Mouse (Mus musculus) central nervous system, embryonic 11.5 days (tissue): Measurements from ENCODE around the gene Mvp. TPM values are rescaled to one million over a fixed set of nuclear protein-coding genes. Genes with fewer than 3 reads are reported as not detected.

Source experiments
- polyA plus RNA-seq: library from polyadenylated mRNA; depleted of rRNA; stranded (reverse); fragments of >200 nt; gene quantifications from 2 replicates; pipeline ENCODE4 v1.2.3, GENCODE M21; 2012; rRNA removed

Mvp gene
- 4.1 and 6.1 TPM in 2 replicates for polyA plus RNA-seq

DNA sequence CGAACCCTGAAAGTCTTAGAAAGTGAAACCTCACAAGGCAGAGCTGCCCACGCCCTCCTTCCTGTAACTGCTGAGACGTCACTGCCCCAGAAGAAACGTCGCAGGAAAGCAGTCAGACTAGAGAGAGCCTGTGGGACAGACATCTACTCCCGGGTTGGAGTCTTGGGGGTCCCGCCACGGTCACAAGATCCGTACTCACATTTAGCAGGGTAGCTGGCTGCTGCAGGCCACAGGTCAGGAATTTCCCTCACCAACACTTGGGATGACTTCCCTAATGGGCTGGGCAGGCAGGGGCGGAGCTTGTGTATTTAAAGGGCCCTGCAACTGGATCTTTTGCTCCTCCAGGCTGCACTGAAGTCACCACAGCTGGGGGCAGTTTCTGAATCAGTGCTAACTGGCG is at the start of gene Mvp:
Mvp (minus strand) TSS at position 302 of the 400 bp plus-strand sequence.

DNA sequence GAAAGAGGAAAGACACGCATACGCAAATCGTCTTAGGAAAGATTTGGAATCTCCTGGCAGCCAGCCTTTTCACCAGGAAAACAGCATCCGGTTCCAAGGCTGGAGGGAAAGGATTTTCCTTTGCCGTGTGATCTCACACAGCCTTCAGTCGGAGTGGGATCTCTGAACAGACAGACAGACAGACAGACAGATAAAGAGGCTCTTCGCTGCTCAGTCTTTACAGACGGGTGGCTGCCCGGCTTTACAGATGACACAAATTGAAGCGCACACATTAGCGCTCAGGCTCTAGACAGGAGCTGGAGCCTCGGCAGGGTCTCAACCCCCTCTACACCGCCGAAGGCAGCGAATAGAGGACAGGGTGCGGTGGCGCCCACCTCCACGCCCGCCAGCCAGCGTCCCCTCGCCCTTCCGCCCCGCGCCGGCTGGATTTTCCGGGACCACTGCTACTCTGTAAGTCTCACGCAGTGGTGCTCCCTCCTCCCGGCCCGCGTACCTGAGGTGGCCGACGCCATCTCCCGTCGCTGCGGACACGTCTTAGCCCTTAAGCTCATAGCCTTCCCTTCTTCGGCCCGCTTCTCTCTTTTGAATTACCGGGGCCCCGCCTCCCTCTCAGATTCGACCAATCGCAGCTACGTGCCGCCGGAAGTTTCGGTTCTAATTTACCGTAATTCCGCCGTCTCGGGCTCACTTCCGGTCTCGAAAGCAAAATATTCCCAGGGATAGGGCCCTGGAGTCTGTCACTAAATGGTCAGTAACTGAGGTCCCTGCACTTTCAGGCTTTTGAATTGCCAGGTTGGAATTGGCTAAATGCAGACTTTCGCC is 27.6 kb upstream of the Mvp start, which contains the start of gene Kif22:
Kif22 (minus strand) TSS at position 621 of the 822 bp plus-strand sequence.

DNA sequence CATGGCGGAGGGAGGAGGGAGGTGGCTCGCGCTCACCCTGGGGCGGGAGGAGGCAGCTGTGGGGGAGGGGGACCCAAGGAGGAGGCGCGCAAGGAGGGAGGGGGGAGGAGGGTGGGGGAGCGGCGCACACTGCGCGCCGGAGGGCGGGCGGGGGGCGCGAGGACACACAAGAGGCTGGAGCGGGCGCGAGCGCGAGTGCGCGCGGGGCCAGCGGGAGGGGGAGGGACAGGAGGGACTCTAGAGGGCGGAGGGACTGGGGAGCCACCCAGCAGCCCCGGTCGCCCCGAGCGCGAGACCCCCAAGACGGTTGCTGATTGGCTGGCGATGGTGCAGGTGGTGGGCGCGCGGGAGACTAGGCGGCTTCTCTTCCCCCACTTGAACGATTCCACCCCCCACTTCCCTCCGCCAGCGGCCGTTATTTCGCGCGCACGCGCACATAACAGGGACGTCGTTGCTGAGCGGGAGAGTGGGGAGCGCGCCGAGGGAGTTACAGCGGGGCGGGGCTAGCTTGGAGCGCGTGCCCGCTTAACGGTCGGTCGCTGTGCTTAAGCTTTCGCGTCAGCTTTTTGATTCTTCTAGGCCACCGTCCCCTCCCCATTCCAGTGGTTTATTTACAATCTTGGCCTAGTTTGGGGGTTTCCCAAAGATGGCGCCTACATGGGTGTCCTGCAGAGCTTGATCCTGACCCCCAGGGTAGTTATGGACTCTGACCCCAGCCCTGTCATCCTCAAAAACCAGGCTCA is 12.7 kb upstream of the Mvp start, which contains the start of gene Maz:
Maz (minus strand) TSS at position 54 of the 743 bp plus-strand sequence.

DNA sequence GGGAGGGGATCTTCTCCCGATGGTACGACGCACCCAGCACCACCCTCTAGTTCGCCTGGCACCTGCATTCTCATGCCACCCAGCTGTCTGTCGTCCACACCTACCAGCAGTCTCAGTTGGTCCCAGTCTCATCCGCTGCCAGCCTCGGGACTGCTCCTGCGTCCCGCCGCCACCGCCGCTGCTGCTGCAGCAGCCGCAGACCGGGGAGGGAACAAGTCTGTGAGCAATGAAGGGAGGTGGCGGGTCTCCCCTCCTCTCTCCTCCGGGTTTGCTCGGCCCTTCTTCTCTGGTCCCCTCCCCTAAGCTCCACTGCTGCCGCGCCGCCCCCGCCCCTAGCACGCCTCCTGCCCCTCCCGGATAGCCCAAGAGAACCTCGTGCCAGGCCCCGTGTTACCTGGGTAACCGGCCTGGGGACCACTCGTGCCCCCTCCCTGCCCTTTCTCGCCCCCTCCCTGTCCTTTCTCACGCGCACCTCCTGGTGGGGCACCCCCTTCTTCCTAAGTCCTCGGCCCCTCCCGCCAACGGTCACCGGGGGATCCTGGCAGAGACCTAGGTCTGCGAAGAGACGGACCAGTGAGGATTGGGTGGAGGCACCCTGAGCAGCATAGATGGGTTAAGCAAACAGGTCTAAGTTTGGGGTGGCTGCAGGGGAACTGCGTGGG is 6.6 kb upstream of the Mvp start, which contains the start of the genes Gm42742 and Prrt2:
Gm42742 (minus strand) TSS at position 197 of the 662 bp plus-strand sequence.
Prrt2 (minus strand) TSS at position 311 of the 662 bp plus-strand sequence.

DNA sequence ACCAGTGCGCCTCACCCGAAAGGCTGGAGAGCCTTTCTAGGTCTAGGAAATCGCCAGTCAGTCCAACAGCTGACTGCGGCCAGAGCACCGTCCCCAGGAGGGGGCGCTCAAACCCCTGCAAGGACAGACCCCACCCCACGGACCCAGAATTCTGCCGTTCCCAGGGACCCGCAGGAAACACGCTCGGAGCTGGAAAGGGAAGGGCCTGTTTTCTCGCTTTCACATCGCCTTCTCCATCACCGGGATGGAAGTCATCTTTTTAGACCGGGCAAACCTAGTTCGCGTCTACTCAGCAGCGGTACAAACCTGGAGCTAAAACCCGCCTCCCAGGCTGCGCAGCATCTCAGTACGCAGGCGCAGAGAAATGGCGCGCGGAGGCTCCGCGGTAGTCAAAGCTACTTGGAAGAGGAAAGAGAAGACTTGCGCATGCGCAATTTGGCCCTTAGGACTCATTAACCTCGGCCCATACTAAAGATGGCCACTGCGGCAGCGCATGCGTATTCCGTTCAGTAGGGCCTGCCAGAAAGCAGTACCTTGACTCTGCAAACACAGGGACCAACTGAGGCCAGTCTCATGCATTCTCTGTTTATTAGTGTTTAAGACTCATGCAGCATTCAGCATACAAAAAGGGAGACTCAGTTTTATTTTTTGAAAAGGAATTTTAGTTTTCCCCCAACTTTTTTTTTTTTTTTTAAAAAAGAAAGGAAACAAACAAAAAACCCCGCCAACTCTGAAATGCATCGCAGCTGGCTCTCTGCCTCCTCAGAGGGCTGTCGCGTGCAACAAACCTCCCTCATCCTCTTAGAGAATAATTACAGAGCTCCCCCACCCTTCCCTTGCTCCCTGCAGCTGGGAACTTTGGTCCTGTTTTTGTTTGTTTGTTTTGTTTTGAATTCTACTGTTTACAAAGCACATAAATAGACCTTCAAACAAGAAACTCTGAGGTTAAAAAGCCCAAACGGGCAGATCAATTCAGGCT is 2.8 kb upstream of the Mvp start, which contains the start of gene Pagr1a:
Pagr1a (minus strand) TSS at position 382 of the 979 bp plus-strand sequence.

DNA sequence TGATC is 1.9 kb upstream of the Mvp start, which contains the start of gene Pagr1b:
Pagr1b (minus strand) TSS at position 4 of the 5 bp plus-strand sequence.

DNA sequence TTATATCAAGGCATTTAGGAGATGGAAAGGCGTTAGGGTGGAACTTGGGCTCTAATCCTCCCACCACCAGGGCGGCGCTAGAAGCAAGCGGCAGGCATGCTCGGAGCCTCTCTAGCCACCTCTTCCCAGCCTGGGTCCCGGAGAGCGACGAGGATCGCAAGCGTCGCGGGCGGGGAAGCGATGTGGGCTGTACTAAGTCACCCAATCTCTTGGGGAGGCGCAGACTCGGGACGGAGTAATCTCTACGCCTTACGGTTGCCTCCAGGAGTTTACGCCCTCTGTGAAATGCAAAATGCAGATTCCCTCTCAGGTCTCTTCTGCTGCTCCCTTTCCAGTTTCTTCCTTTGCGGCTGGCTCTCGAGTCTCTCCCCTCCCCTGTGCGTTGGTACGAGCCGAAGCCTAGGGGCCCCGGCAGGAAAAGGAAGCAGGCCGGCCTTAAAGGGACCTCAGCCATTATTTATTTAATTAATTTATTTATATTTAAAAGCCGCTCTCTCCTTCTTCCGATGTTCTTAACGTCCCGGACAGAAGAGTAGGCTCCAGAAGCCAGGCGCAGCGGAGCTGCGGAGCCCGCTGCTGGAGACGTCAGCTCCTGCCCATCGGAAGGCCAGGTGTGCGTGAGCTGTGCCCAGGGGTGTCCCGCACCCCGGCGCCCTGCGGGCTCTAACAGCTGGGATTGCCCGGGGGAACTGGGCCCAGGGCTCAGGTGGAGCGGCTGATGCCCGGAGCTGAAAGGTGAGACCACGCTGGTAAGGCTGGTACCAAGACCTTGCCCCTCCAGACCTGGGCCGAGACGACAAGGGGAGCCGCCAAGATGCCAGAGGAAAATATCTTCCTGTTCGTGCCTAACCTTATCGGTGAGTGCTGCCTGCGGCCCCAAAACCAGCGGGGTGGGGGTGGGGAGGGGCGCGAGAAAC is 38.2 kb downstream of the Mvp start, which contains the start of gene Cdiptos:
Cdiptos (minus strand) TSS at position 149 of the 917 bp plus-strand sequence.

DNA sequence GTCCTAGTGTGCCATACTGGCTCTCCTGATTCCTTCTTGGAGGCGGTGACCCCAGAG is 38.7 kb downstream of the Mvp start, which contains the start of gene Cdipt:
Cdipt (plus strand) TSS at position 22 of the 57 bp plus-strand sequence.

DNA sequence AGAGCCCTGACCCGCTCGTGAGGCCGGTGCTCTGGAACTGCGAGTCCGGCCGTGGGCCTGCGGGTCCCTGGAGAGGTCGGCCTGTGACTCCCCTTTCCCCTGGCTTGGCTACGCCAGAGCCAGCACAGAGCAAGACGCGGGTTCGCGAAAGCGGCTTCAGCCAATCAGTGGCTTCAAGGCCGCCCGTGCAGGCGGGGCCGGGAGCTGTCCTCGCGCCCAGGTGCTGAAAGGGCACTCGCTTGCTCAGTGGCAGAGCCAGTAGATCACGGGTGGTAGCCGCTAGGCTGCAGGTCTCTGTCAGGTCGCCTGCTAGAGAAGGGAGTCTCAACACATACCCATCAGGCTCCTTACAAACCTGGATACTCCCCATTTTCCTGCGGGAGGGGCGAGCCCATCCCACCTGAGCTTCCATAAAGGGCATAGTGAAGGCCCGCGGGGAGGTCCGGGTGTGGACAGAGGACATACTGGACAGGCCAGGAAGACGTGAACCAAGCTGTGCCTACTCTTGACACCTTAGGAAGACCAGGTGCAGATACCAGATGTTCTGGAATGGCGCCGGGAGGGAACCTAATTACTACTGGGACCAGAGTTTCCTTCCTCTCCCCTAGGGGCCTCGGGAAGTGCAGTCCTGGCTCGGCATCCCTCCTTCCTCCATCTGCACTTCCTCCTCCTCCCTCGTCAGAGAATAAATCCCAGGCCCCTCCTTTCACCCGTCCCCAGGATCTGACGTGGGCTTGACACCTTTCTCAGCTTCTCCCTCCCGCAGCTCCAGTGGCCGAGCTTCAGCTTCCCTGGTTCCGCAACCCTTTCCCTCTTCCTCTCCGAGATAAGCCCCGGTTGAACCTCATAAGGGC is 64.4 kb downstream of the Mvp start, which contains the start of gene Sez6l2:
Sez6l2 (plus strand) TSS at position 771 of the 854 bp plus-strand sequence.

DNA sequence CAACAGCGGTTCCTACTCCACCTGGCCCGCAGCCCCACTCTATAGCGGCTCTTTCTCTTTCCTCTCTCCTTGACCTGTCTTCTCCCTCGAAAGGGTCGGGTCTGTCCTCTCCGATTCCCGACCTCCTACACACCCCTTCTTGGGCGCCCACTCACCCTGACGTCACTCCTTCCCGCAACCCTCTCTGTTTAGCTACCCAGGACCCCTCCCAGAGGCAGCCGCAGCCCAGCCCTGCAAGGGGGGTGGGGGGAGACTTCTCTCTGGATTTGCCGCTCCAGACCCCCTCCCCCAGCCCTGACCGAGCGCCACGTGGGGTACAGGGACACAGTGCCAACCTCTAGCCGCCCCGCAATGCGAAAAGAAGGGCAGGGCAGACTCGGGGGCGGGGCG is 65.0 kb downstream of the Mvp start, which contains the start of gene Asphd1:
Asphd1 (minus strand) TSS at position 180 of the 390 bp plus-strand sequence.

Other genes starting within 250 kb of the Mvp start
- 8.5 and 8.8 TPM in 2 replicates for gene Gdpd3, start 248.3 kb downstream of the Mvp start, polyA plus RNA-seq
- gene Ypel3, start 237.7 kb downstream of the Mvp start, polyA plus RNA-seq: 80.9 and 93.6 TPM in 2 replicates
- 1.1 and 1.5 TPM in 2 replicates for gene Tbx6, start 233.1 kb downstream of the Mvp start, polyA plus RNA-seq
- gene Ppp4c, start 222.1 kb downstream of the Mvp start, polyA plus RNA-seq: 268 and 290 TPM in 2 replicates
- gene Fam57b, start 217.0 kb downstream of the Mvp start, polyA plus RNA-seq: 23.7 and 32.0 TPM in 2 replicates
- gene 4930451I11Rik, start 183.0 kb downstream of the Mvp start, polyA plus RNA-seq: not detected in 2 replicates
- 4.1 and 5.6 TPM in 2 replicates for gene Doc2a, start 167.2 kb downstream of the Mvp start, polyA plus RNA-seq
- gene Hirip3, start 152.6 kb downstream of the Mvp start, polyA plus RNA-seq: 186 and 304 TPM in 2 replicates
- 63.3 and 64.6 TPM in 2 replicates for gene Ino80e, start 152.2 kb downstream of the Mvp start, polyA plus RNA-seq
- gene Taok2, start 129.9 kb downstream of the Mvp start, polyA plus RNA-seq: 102 and 154 TPM in 2 replicates
- gene Tmem219, start 91.7 kb downstream of the Mvp start, polyA plus RNA-seq: 23.2 and 23.4 TPM in 2 replicates
- 26.0 and 28.2 TPM in 2 replicates for gene Kctd13, start 85.7 kb downstream of the Mvp start, polyA plus RNA-seq
- gene Asphd1, start 65.0 kb downstream of the Mvp start, polyA plus RNA-seq: 2.8 and 7.1 TPM in 2 replicates
- 14.5 and 15.0 TPM in 2 replicates for gene Sez6l2, start 64.1 kb downstream of the Mvp start, polyA plus RNA-seq
- gene Cdipt, start 38.7 kb downstream of the Mvp start, polyA plus RNA-seq: 72.5 and 93.7 TPM in 2 replicates
- 0.78 and 0.83 TPM in 2 replicates for gene Cdiptos, start 38.5 kb downstream of the Mvp start, polyA plus RNA-seq
- 0.20 and 0.56 TPM in 2 replicates for gene Pagr1b, start 1.9 kb upstream of the Mvp start, polyA plus RNA-seq
- 5.7 and 15.9 TPM in 2 replicates for gene Pagr1a, start 2.7 kb upstream of the Mvp start, polyA plus RNA-seq
- gene Gm42742, start 6.5 kb upstream of the Mvp start, polyA plus RNA-seq: 97.7 and 244 TPM in 2 replicates
- 4.3 and 19.0 TPM in 2 replicates for gene Prrt2, start 6.6 kb upstream of the Mvp start, polyA plus RNA-seq
- 298 and 328 TPM in 2 replicates for gene Maz, start 12.4 kb upstream of the Mvp start, polyA plus RNA-seq
- gene Kif22, start 27.9 kb upstream of the Mvp start, polyA plus RNA-seq: 99.9 and 158 TPM in 2 replicates
- 0.22 TPM in 1 of 2 replicates, not detected in the other for gene Zg16, start 72.7 kb upstream of the Mvp start, polyA plus RNA-seq
- gene AI467606, start 76.7 kb upstream of the Mvp start, polyA plus RNA-seq: 1.0 and 1.3 TPM in 2 replicates
- gene Qprt, start 107.6 kb upstream of the Mvp start, polyA plus RNA-seq: 4.3 and 7.2 TPM in 2 replicates
- gene Spn, start 123.2 kb upstream of the Mvp start, polyA plus RNA-seq: 0.93 and 1.4 TPM in 2 replicates
- 152 and 184 TPM in 2 replicates for gene Cd2bp2, start 181.4 kb upstream of the Mvp start, polyA plus RNA-seq
- gene Tbc1d10b, start 193.8 kb upstream of the Mvp start, polyA plus RNA-seq: 50.6 and 52.5 TPM in 2 replicates
- 12.1 and 97.1 TPM in 2 replicates for gene Mylpf, start 194.3 kb upstream of the Mvp start, polyA plus RNA-seq
- gene Zfp553, start 218.4 kb upstream of the Mvp start, polyA plus RNA-seq: 33.8 and 38.9 TPM in 2 replicates
- gene Sept1, start 218.5 kb upstream of the Mvp start, polyA plus RNA-seq: 35.5 and 61.6 TPM in 2 replicates
- 66.0 and 76.1 TPM in 2 replicates for gene Zfp771, start 229.7 kb upstream of the Mvp start, polyA plus RNA-seq
- 125 and 147 TPM in 2 replicates for gene Dctpp1, start 246.1 kb upstream of the Mvp start, polyA plus RNA-seq